Mouse (Mus musculus) midbrain, embryonic 11.5 days (tissue): ENCODE measurements around the gene Mycbp. TPM values are rescaled to one million over a fixed set of nuclear protein-coding genes. Genes with fewer than 3 reads are reported as not detected.

Experiments used
- ATAC-seq: fragments of 200-750 bp; cut with Nextera tagmentation; 2 replicates; pipeline ENCODE4 v1.8.0; 2017; ENCODE audit warnings: moderate TSS enrichment, moderate library complexity; ENCODE audit not compliant: low FRiP score
- DNase-seq: peaks from one replicate; pipeline ENCODE4 v3.0.0; 2015; ENCODE audit warnings: low spot score; ENCODE audit errors: missing footprints
- H3K27ac ChIP-seq: fragments of 300-500 bp; sonication (generic); 2 replicates; pipeline ENCODE4 v1.5.1; 2014; ENCODE audit warnings: low read depth, low read length
- H3K27me3 ChIP-seq: fragments of 300-500 bp; sonication (generic); 2 replicates; pipeline ENCODE4 v1.6.1; 2014; ENCODE audit warnings: mild to moderate bottlenecking, low read length, moderate library complexity, mixed read lengths; ENCODE audit not compliant: control insufficient read depth, insufficient read depth
- H3K36me3 ChIP-seq: fragments of 300-500 bp; sonication (generic); 2 replicates; pipeline ENCODE4 v1.6.1; 2014; ENCODE audit warnings: mild to moderate bottlenecking, low read length, moderate library complexity, mixed read lengths; ENCODE audit not compliant: control insufficient read depth, insufficient read depth
- H3K4me1 ChIP-seq: fragments of 300-500 bp; sonication (generic); 2 replicates; pipeline ENCODE4 v1.6.1; 2014; ENCODE audit warnings: low read length; ENCODE audit not compliant: control insufficient read depth, insufficient read depth
- H3K4me2 ChIP-seq: fragments of 300-500 bp; sonication (generic); 2 replicates; pipeline ENCODE4 v1.6.1; 2014; ENCODE audit warnings: mild to moderate bottlenecking, moderate library complexity
- H3K4me3 ChIP-seq: fragments of 300-500 bp; sonication (generic); 2 replicates; pipeline ENCODE4 v1.5.1; 2014; ENCODE audit warnings: low read depth, low read length
- H3K9ac ChIP-seq: fragments of 300-500 bp; sonication (generic); 2 replicates; pipeline ENCODE4 v1.6.1; 2014; ENCODE audit warnings: low read length
- H3K9me3 ChIP-seq: fragments of 300-500 bp; sonication (generic); 2 replicates; pipeline ENCODE4 v1.6.1; 2016; ENCODE audit warnings: low read length; ENCODE audit not compliant: control insufficient read depth
- WGBS: fragments of 180-500 bp; shearing (Covaris S2); extraction: QIAGEN DNeasy Blood & Tissue Kit; methylation state at CpG from one replicate; pipeline ENCODE4 v1.1.7; 2014; 5-methylcytosine and 5-hydroxymethylcytosine counted together
- polyA plus RNA-seq: library from polyadenylated mRNA; unstranded; fragments of >200 nt; fragmentation: Nextera tagmentation; extraction: Ambion mirVana; gene quantifications from 2 replicates; pipeline ENCODE4 v1.2.1, GENCODE M21; 2014

Mycbp gene
- polyA plus RNA-seq, result 57.1 and 59.6 TPM in 2 replicates

DNA sequence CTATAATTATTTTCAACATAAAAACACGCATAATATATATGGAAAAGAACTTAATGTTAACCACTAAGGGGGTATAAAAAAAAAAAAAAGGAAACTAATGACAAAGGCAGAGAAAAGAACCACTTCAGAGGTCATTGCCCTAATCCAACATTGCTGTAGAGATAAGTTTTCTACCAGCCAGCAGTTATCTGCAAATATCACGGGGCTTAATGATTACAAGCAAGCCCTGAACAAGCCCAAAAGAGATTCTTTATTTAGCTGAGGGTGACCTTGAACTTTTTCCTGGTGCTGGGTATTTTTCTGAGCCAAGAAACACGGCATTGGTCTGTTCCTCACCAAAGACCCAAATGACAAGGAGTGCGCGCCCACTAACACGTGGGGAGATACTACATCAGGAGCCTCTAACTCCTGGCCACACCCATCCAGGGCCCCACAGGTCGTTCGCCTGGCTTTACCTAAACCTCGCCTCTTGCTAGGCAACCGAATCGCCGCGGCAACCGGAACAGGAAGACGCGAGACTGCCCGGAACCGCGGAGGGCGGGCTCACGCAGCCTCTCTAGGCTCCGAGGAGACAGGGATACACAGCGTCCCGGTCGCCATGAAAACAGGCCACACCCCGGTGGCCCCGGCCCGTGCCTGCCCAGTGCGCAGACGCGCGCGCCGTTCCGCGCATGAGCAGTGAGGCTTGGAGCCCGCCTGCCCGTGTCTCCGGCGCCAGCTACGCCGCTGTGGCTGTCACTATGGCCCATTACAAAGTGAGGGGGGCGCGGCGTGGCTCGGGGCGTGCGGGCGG, at the start of gene Mycbp:
TSS of gene Mycbp (plus strand) at position 500 of the 793 bp plus-strand sequence.
- Histone ChIP-seq H3K27me3 (no peaks in the 10 kb centered on the region), H3K9me3 (no peaks in the 10 kb centered on the region), H3K27ac (peak within 1 kb of the TSS; percentile 51; the same call in 1 of the 2 replicates), H3K4me3 (peak within 1 kb of the TSS; percentile 79), H3K36me3 (peaks cover 3% of the 10 kb centered on the region; the same call in 1 of the 2 replicates), H3K4me1 (peaks cover 8% of the 10 kb centered on the region), H3K9ac (peak within 1 kb of the TSS; percentile 77), H3K4me2 (peak within 1 kb of the TSS; percentile 79)
- 1% methylated on average over 49 of the region's 49 CpGs for WGBS
- peak; percentile 100 for DNase-seq
- ATAC-seq, result peak; percentile 100

DNA sequence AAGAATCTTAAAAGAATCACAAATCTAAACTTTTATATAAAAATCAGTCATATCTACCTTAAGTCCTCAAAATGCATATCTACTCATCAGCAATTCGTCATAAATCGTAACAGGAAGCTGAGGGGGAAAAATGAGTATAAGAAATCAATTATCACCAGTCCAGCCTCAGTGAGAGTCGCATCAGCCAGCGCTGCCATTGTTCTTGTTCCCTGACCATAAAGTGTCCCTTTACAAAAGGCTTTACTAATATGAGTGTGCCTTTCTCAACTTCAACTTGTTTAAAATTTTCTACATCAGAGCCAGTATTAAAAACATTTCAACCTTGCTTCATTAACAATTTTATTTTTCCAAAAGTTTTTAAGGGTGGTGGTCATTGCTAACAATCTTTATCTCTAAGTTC, 47.7 kb upstream of the Mycbp start:
- 69% methylated on average over 4 of the region's 4 CpGs for WGBS

DNA sequence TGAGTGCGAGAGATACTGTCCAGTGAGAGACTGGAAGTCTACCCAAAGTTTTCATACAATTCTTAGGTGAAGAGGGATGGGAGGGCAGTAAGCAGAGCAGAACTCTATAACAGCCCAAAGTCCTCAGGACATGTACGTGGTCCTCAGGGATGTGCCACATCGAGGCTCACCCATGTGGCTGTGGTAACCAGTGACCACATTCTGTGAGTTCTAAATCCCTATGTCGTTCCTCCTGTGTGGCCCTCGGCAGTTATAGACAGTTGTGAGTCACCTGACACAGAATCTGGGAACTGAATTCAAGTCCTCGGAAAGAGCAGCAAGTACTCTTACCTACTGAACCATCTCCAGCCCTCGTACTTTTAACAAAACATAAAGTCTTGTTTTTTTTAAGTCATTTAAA, 46.5 kb upstream of the Mycbp start:
- H3K27ac ChIP-seq, result no peak overlapping the region
- no peak for ATAC-seq
- no peaks in the 10 kb centered on the region for H3K4me1 ChIP-seq
- no peak overlapping the region for H3K4me2 ChIP-seq
- no peaks in the 10 kb centered on the region for H3K9me3 ChIP-seq
- no peak for DNase-seq
- H3K36me3 ChIP-seq, result no peaks in the 10 kb centered on the region
- 85% methylated on average over 7 of the region's 7 CpGs for WGBS
- H3K9ac ChIP-seq, result no peak overlapping the region
- no peaks in the 10 kb centered on the region for H3K27me3 ChIP-seq
- H3K4me3 ChIP-seq, result no peak overlapping the region

More for the DNA sequence above, 47.7 kb upstream of the Mycbp start:
- Histone ChIP-seq H3K27me3 (no peaks in the 10 kb centered on the region), H3K4me2 (no peak overlapping the region), H3K9ac (no peak overlapping the region), H3K36me3 (no peaks in the 10 kb centered on the region), H3K4me3 (no peak overlapping the region), H3K9me3 (no peaks in the 10 kb centered on the region), H3K27ac (no peak overlapping the region), H3K4me1 (no peaks in the 10 kb centered on the region)
- no peak for DNase-seq
- ATAC-seq, result no peak

DNA sequence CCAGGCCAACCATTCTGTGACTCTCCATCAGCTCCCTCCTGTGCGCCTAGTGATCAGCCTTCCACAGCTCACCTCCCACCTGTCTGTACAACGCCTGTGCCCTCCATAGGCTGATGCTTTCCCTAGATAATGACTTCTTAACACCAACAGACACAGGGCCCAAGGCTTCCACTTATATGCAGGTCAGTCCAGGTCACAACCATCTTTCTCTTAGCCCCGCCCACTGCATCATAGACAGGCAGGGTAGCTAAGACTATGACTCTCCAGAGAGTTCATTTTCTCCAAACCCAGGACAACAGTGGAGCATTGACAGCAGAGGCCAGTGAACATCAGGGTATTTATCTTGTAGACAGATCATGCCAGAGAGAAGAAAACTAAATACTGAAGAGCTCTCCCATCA, 45.3 kb upstream of the Mycbp start, which contains the start of gene 4933427I04Rik:
TSS of gene 4933427I04Rik (plus strand) at position 301 of the 400 bp plus-strand sequence.
- H3K27ac ChIP-seq, result no peak within 1 kb of the TSS
- H3K36me3 ChIP-seq, result no peaks in the 10 kb centered on the region
- ATAC-seq (no peak), DNase-seq (no peak)
- H3K4me1 ChIP-seq, result no peaks in the 10 kb centered on the region
- WGBS, result 84% methylated on average over 3 of the region's 3 CpGs
- no peak within 1 kb of the TSS for H3K4me3 ChIP-seq
- no peak within 1 kb of the TSS for H3K4me2 ChIP-seq
- H3K27me3 ChIP-seq, result no peaks in the 10 kb centered on the region
- H3K9me3 ChIP-seq, result no peaks in the 10 kb centered on the region
- H3K9ac ChIP-seq, result no peak within 1 kb of the TSS

DNA sequence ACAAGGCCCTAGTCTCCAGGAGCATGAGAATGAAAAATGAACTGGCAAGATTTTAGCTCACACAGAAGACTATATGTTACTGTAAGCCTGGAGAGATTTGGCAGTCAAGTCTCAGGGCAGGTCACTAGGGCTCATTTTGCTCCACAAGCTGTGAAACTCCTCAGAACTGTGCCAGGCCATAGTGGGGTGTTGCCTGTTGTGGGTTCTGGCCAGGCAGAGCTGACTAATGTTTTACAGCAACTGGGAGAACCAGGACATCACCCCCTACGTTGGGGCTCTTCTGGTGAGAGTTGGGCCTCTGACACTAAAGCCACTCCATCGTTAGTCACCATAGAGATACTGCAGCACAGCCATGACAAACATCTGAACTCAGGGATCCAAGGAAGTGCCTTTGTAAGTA, 44.8 kb upstream of the Mycbp start:
- Histone ChIP-seq H3K9me3 (no peaks in the 10 kb centered on the region), H3K27me3 (no peaks in the 10 kb centered on the region), H3K4me3 (no peak overlapping the region), H3K9ac (no peak overlapping the region), H3K4me1 (no peaks in the 10 kb centered on the region), H3K27ac (no peak overlapping the region), H3K4me2 (no peak overlapping the region), H3K36me3 (no peaks in the 10 kb centered on the region)
- DNase-seq, result no peak
- ATAC-seq, result no peak
- 64% methylated on average over 2 of the region's 2 CpGs for WGBS

DNA sequence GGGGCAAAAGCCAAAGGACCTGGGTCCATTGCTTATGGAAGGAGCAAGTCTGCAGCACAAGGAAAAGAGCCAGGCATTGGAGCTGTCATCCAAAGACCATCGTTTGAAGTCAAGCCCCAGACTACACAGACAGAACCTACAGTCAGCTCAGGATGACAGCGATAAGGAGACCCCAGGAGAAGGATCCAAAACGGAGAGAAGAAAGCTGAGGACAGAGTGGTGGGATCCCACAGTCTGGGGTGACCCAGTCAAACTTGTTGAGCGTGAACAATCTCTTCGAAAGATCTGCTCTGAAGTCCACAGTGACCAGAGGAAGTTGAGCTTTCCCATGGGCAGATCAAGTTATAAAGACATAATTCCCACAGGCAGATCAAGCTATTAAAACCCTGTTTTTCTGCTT, 44.0 kb upstream of the Mycbp start:
- ATAC-seq (no peak), DNase-seq (no peak)
- H3K4me1 ChIP-seq, result no peaks in the 10 kb centered on the region
- H3K4me3 ChIP-seq, result no peak overlapping the region
- 79% methylated on average over 5 of the region's 5 CpGs for WGBS
- H3K36me3 ChIP-seq, result no peaks in the 10 kb centered on the region
- no peaks in the 10 kb centered on the region for H3K9me3 ChIP-seq
- no peaks in the 10 kb centered on the region for H3K27me3 ChIP-seq
- no peak overlapping the region for H3K4me2 ChIP-seq
- H3K27ac ChIP-seq, result no peak overlapping the region
- no peak overlapping the region for H3K9ac ChIP-seq

DNA sequence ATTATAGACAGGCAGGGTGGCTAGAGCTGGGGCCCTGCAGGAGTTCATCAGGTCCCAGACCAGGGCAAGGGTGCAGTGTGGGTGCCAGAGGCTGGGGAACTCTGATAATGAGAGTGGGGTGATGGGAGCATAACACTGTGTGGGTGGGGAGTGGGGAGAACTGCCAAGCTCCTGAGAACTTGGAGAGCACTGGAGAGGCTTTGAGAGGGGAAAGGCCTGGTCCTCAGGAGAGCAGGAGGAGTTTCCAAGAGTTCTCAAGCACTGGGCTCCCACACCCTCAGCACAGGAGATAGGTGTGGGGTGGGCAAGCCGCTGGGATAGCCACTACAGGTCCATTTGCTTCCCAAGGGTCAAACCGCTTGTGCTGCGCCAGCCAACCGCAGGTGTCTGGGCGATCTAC, 10.9 kb upstream of the Mycbp start:
- Histone ChIP-seq H3K4me2 (no peak overlapping the region), H3K9me3 (no peaks in the 10 kb centered on the region), H3K4me1 (no peaks in the 10 kb centered on the region), H3K27ac (no peak overlapping the region), H3K4me3 (no peak overlapping the region), H3K9ac (no peak overlapping the region), H3K36me3 (no peaks in the 10 kb centered on the region), H3K27me3 (no peaks in the 10 kb centered on the region)
- ATAC-seq (no peak), DNase-seq (no peak)
- WGBS, result 86% methylated on average over 5 of the region's 5 CpGs

DNA sequence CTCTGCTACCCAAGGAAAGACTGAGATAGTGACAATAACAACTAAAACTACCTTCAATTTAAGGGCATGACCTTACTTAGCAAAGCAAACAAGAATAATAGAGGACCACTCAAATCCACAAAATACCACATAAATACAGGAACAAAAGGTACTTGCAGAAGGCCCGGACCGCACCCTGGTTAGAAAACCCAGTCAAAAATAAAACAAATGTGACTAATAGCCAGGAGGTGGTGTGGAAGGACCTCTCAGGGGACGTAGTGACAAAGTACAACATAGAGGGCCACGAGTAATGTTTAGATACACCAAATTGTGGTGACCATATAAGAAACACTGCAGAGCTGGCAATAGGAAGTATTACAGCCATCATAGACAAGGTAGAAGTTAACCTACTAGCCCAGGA, 10.3 kb upstream of the Mycbp start:
- WGBS, result 84% methylated on average over 4 of the region's 4 CpGs
- DNase-seq (no peak), ATAC-seq (no peak)
- H3K4me2 ChIP-seq, result no peak overlapping the region
- no peak overlapping the region for H3K4me3 ChIP-seq
- no peaks in the 10 kb centered on the region for H3K4me1 ChIP-seq
- no peaks in the 10 kb centered on the region for H3K36me3 ChIP-seq
- no peaks in the 10 kb centered on the region for H3K9me3 ChIP-seq
- H3K27ac ChIP-seq, result no peak overlapping the region
- H3K9ac ChIP-seq, result no peak overlapping the region
- H3K27me3 ChIP-seq, result no peaks in the 10 kb centered on the region

DNA sequence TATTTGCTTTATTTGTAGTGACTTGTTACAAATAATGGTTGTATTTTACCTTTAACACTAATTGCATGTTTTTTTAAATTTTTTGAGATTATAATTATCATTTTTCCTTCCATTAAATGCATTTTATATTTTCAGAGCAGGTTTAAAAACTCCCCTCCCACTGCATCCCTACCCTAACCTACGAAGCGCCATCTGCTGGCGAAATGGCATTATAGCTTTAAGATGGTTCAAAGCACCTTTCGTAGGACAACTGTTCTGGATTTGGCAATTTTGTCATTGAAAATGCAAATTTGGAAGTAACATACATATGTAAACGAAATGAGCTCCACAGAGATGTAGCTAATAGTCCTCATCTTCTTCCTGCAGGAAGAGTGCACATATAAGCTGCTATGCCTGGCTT, 5.9 kb upstream of the Mycbp start:
- WGBS, result 10% methylated on average over 5 of the region's 5 CpGs
- no peak for ATAC-seq
- no peak overlapping the region for H3K4me2 ChIP-seq
- no peak overlapping the region for H3K4me3 ChIP-seq
- H3K9ac ChIP-seq, result no peak overlapping the region
- no peaks in the 10 kb centered on the region for H3K4me1 ChIP-seq
- no peaks in the 10 kb centered on the region for H3K27me3 ChIP-seq
- no peaks in the 10 kb centered on the region for H3K9me3 ChIP-seq
- no peaks in the 10 kb centered on the region for H3K36me3 ChIP-seq
- H3K27ac ChIP-seq, result no peak overlapping the region
- DNase-seq, result peak; percentile 93
